12 mouse cellular contexts compared by ENCODE assay signal in the genomic region with DNA sequence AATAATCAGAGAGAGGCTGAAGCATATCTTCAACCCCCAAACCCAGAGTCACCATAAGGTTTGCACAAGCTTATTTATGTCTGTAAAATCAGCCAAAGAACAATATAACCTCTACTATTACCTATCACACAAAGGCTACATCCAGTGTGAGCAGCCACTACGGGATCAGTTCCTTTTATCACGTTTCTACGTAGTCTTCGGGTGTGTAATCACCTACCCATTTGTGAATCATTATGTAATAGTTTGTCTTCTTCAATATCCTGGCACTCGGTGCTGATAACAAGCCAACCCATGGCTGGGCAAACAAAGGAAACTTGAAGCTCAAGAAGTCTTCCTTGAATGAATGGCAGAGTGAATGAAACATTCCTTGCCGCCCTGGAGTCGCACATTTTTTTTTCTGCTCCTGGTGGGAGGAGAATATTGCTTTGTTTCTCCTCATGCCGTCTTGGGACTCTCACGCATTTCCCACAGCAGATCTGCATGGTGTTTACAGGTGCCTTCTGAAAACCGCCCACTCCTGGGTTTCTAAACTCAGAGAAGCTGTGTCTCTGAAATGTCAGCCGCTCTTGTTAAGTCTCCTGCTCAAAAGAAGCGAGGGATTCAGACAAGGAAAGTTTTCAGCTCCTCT. TPM values are rescaled to one million over a fixed set of nuclear protein-coding genes. Genes with fewer than 3 reads are reported as not detected.
A peak's percentile ranks its signal among the peaks of the same experiment; 100 is the strongest.
DNase-seq lines count a peak whose midpoint lies in the region; ATAC-seq and TF ChIP-seq lines count a peak whose summit lies in the region.
"Had no signal": no experiment of that assay in that cellular context is flagged by ENCODE, and none has a peak within 500 bp of the region (broad histone marks: within the 10 kb centered on the region; RNA-seq: fewer than 3 reads in every experiment).

No protein-coding gene starts in this region.

- ATAC-seq in embryonic facial prominence, embryonic 14.5 days (ENCODE audit: low read depth) = 0 out of 2 replicates have a peak, but pooled peaks have one; percentile 33
- ATAC-seq: activated CD4-positive, CD25-positive, alpha-beta regulatory T cell, adult 4 months had no signal

- no peak overlapping the region for H3K9ac ChIP-seq in embryonic facial prominence, embryonic 14.5 days (ENCODE audit: low read depth, low read length)
- H3K9ac ChIP-seq: hindbrain, embryonic 15.5 days; limb, embryonic 15.5 days had no signal

- H3K4me1 ChIP-seq in heart, embryonic 10.5 days = peaks cover 10% of the 10 kb centered on the region
- peaks cover 10% of the 10 kb centered on the region for H3K4me1 ChIP-seq in embryonic facial prominence, embryonic 14.5 days (ENCODE audit: control insufficient read depth, insufficient read depth, low read length)

- H3K9me3 ChIP-seq in heart, embryonic 10.5 days = no peaks in the 10 kb centered on the region
- H3K9me3 ChIP-seq in embryonic facial prominence, embryonic 14.5 days (ENCODE audit: control insufficient read depth, low read length) = no peaks in the 10 kb centered on the region
- H3K9me3 ChIP-seq: hindbrain, embryonic 15.5 days; limb, embryonic 15.5 days had no signal

- TF ChIP-seq CTCF in left cerebral cortex, adult 2 months (IDR thresholded peaks at IDR 0.05) = no peak

- intact Hi-C loops in heart, postnatal 14 days (cut with DNase I) = no loop called here
- intact Hi-C loops in left cerebral cortex, adult 2 months (cut with DNase I) = no loop called here

- H3K36me3 ChIP-seq in heart, embryonic 10.5 days = no peaks in the 10 kb centered on the region
- H3K36me3 ChIP-seq in embryonic facial prominence, embryonic 14.5 days (ENCODE audit: control insufficient read depth, insufficient read depth, low read length) = no peaks in the 10 kb centered on the region
- H3K36me3 ChIP-seq: hindbrain, embryonic 15.5 days; limb, embryonic 15.5 days had no signal

- H3K27me3 ChIP-seq in heart, embryonic 10.5 days (ENCODE audit: insufficient read depth, poor library complexity, severe bottlenecking) = no peaks in the 10 kb centered on the region
- H3K27me3 ChIP-seq in embryonic facial prominence, embryonic 14.5 days (replicated peaks; ENCODE audit: control insufficient read depth, insufficient read depth, low read length) = no peaks in the 10 kb centered on the region
- H3K27me3 ChIP-seq: hindbrain, embryonic 15.5 days; limb, embryonic 15.5 days had no signal

- peak overlapping the region; percentile 56 for H3K27ac ChIP-seq in heart, embryonic 10.5 days
- no peak overlapping the region for H3K27ac ChIP-seq in left cerebral cortex, adult 2 months
- peak overlapping the region; percentile 40 for H3K27ac ChIP-seq in embryonic facial prominence, embryonic 14.5 days (replicated peaks; ENCODE audit: low read depth, low read length)
- H3K27ac ChIP-seq: hindbrain, embryonic 15.5 days; limb, embryonic 15.5 days had no signal

- no peak overlapping the region for H3K4me3 ChIP-seq in heart, embryonic 10.5 days
- no peak overlapping the region for H3K4me3 ChIP-seq in left cerebral cortex, adult 2 months
- no peak overlapping the region for H3K4me3 ChIP-seq in embryonic facial prominence, embryonic 14.5 days (ENCODE audit: low read depth, low read length)
- H3K4me3 ChIP-seq: hindbrain, embryonic 15.5 days; limb, embryonic 15.5 days had no signal

- WGBS in heart, embryonic 10.5 days = 57% methylated on average over 12 of the region's 12 CpGs
- WGBS in embryonic facial prominence, embryonic 14.5 days = 70% methylated on average over 12 of the region's 12 CpGs

- H3K4me2 ChIP-seq in embryonic facial prominence, embryonic 14.5 days (ENCODE audit: low read depth, low read length) = peak overlapping the region; percentile 20; the same call in 1 of the 2 replicates
- H3K4me2 ChIP-seq: hindbrain, embryonic 15.5 days; limb, embryonic 15.5 days had no signal

- DNase-seq in heart, embryonic 10.5 days (ENCODE audit: low spot score) = no peak
- no peak for DNase-seq in heart, postnatal 14 days
- DNase-seq in left cerebral cortex, adult 2 months (ENCODE audit: extremely low spot score in 1 of 2, low spot score in 2 of 2) = peak; percentile 21 to 43
- DNase-seq in left cerebral cortex, adult 11 months (ENCODE audit: low spot score) = no peak
- no peak for DNase-seq in embryonic facial prominence, embryonic 14.5 days (ENCODE audit: low spot score)
- DNase-seq in right cerebral cortex, postnatal 10 days (ENCODE audit: low spot score in 2 of 2) = peak; percentile 47 to 71
- DNase-seq in cerebellum, adult 11-12 months = no peak
- DNase-seq in gastrocnemius, postnatal 4 days (ENCODE audit: low spot score in 2 of 2) = no peak
- DNase-seq: thymus, postnatal 14 days had no signal

RNA-seq across cellular contexts. Expression of a gene that starts 21.3 kb away (rescaled TPM):
- 38.1 and 38.9 TPM in 2 replicates for polyA plus RNA-seq in heart, embryonic 10.5 days (2016; fragmentation: Nextera tagmentation; extraction: Ambion mirVana)
- 100 to 1,000 TPM; 136 to 138 TPM for total RNA-seq in heart, postnatal 14 days (2021)
- total RNA-seq in left cerebral cortex, adult 2 months (2021) = 10 to 100 TPM; 83.8 to 90.1 TPM
- 86.0 and 100 TPM in 2 replicates for polyA plus RNA-seq in embryonic facial prominence, embryonic 14.5 days (2014; fragmentation: Nextera tagmentation; extraction: Ambion mirVana)
- total RNA-seq in gastrocnemius, postnatal 4 days (2021) = 100 to 1,000 TPM; 204 to 213 TPM

Comparison
In these comparisons a context has a peak if more than half of its experiments do, and no peak if none do; other contexts are left out.
1. DNase-seq: peak in left cerebral cortex, adult 2 months (2 of 2) and right cerebral cortex, postnatal 10 days (2 of 2); none in heart, embryonic 10.5 days (single experiment), heart, postnatal 14 days (0 of 2), left cerebral cortex, adult 11 months (single experiment), embryonic facial prominence, embryonic 14.5 days (single experiment), cerebellum, adult 11-12 months (single experiment) and gastrocnemius, postnatal 4 days (0 of 2).